Mouse (Mus musculus) layer of hippocampus, postnatal 25 days (tissue): Measurements from ENCODE around the gene Kif2a. TPM values are rescaled to one million over a fixed set of nuclear protein-coding genes. Genes with fewer than 3 reads are reported as not detected.
"Not testable (repeated sequence)": the region's sequence is repeated elsewhere in the genome, so short reads cannot be mapped to it uniquely, and the experiment has no call there.

Experiments
- DNase-seq, 2 experiments: peaks; one replicate each; pipeline ENCODE4 v3.0.0; 2022; ENCODE audit warnings: mixed read lengths in 2 of 2, low spot score in 1 of 2; ENCODE audit errors: extremely low spot score in 1 of 2
- total RNA-seq, 2 experiments: library from RNA; stranded (reverse); gene quantifications; 2 replicates each; pipeline ENCODE4 v1.2.3; 2021

Kif2a gene
- total RNA-seq, 2 experiments from 2014 or later, result 116 to 128 TPM

DNA sequence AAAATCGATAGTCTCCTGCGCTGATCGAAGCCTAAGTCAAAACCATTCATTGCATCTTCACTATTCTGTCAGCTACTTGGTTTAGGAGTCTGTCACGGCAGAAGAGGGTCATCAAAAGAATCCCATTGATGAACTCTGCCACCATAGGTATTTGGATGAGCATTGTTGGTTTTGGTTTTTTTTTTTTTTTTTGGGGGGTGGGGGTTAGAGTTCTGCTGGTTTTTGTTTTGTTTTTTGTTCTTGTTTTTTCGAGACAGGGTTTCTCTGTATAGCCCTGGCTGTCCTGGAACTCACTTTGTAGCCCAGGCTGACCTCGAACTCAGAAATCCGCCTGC, 84.8 kb downstream of the Kif2a start:
- DNase-seq, result no peak

DNA sequence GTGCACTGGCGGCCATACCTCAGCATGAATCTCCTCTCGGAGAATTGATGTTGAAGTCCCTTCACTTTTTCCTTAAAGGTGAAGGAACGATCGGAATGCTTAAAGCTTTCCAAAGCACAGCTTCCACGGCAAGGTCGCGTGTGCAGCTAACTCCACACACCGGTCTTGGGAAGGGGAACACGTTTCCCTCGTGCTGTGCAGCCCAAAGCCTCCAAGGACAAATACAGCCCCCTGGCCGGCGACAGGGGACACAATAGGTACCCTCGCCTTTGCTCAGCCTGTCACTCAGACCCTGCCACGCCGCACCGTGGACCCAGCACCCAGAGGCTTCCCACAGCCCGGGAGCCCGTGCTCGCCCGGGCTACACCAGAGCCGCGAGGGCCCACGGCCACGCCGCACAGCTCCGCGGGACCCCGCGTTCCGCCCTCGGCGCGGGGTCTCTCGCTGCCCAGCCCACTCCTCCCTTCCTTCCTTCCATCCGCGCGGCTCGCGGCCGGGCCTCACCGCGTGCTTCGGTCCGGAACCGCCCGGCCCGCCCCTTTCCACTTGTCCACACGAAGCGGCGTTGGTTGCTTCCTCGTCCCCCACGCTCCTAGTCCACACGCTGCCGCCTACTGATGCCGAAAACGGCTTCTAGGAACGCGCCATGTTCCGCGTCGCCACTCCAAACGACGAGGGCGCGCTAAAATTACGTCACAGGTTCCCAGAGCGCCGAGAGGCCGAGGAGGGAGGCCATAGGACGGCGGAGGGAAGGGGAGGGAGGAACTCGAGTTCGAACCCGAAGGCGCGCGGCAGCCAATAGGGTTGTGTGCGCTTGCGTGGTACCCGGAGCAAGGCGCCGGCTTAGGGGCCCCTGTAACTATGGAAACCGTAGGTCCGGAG, 85.4 kb downstream of the Kif2a start, which contains the start of gene Ipo11:
Ipo11 (minus strand) TSS at position 703 of the 882 bp plus-strand sequence.
- peak; percentile 79 to 86 for DNase-seq

DNA sequence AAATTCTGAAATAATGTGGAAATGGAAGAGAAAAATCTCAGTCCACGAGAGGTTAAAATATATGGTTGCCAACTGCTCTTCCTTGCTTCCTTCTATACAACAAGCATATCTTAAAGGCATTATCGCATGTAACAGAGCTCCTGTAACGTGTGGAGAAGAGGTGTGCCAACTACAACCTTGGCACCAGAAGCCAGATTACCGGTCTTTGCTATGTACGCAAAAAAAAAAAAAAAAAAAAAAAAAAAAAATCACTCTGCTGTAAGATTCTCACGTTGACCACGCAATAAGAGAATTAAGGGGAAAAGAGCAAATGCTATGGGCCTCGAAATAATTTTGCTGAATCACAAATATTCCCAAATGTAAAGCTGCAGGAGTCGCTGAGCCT, 86.1 kb downstream of the Kif2a start:
- no peak for DNase-seq

DNA sequence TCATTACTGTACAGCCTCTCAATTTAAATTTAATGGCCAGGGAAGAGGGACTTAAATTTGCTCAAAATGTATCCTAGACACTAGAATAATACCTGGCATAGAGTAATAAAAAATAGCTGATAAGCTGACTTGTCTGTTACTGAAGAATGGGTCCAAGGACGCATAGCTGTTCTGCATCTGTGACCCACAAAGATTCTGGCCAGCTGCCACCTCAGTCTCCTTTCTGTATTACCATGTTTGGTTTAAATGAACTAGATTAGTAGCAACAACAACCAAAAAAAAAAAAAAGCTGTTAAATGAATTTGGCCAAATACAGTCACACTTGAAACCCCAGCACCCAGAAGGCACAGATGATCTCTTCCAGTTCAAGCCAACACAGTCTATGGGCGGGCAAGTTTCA, 92.7 kb downstream of the Kif2a start:
- no peak for DNase-seq

- DNase-seq, result no peak
Observed at GRCm38 (mm10) chr13:106928296-106928695, 93.6 kb downstream of the Kif2a start.

GRCm38 (mm10) chr13:106925921-106926320, 96.0 kb downstream of the Kif2a start:
- not testable (repeated sequence) for DNase-seq

GRCm38 (mm10) chr13:106918322-106919050, 103.4 kb downstream of the Kif2a start:
- DNase-seq, result no peak

GRCm38 (mm10) chr13:106913125-106913736, 108.7 kb downstream of the Kif2a start:
- DNase-seq, result no peak

GRCm38 (mm10) chr13:106910096-106910495, 111.8 kb downstream of the Kif2a start:
- no peak for DNase-seq

Other genes starting within 250 kb of the Kif2a start
- 10 to 100 TPM; 59.6 to 67.9 TPM for gene Ipo11, start 85.2 kb downstream of the Kif2a start, total RNA-seq
- 10 to 100 TPM; 19.5 to 25.0 TPM for gene Dimt1, start 75.0 kb downstream of the Kif2a start, total RNA-seq